Mouse (Mus musculus) embryonic facial prominence, embryonic 10.5 days (tissue): Measurements from ENCODE around the gene Chrna1. TPM values are rescaled to one million over a fixed set of nuclear protein-coding genes. Genes with fewer than 3 reads are reported as not detected.

Source experiments
- DNase-seq: peaks from one replicate; pipeline ENCODE4 v3.0.0-alpha.2; 2017; ENCODE audit warnings: low spot score
- H3K27ac ChIP-seq: fragments of 300-500 bp; sonication (generic); replicated peaks from 2 replicates; pipeline ENCODE4 v1.5.1; 2016; ENCODE audit warnings: mild to moderate bottlenecking
- H3K27me3 ChIP-seq: fragments of 300-500 bp; sonication (generic); replicated peaks from 2 replicates; pipeline ENCODE4 v1.6.1; 2016; ENCODE audit warnings: low read depth, mild to moderate bottlenecking; ENCODE audit not compliant: poor library complexity, severe bottlenecking
- H3K36me3 ChIP-seq: fragments of 300-500 bp; sonication (generic); replicated peaks from 2 replicates; pipeline ENCODE4 v1.6.1; 2016; ENCODE audit warnings: mild to moderate bottlenecking, moderate library complexity
- H3K4me1 ChIP-seq: fragments of 300-500 bp; sonication (generic); 2 replicates; pipeline ENCODE4 v1.6.1; 2016
- H3K4me3 ChIP-seq: fragments of 300-500 bp; sonication (generic); 2 replicates; pipeline ENCODE4 v1.5.1; 2016; ENCODE audit warnings: mild to moderate bottlenecking, moderate library complexity
- H3K9me3 ChIP-seq: fragments of 300-500 bp; sonication (generic); 2 replicates; pipeline ENCODE4 v1.6.1; 2016; ENCODE audit warnings: mild to moderate bottlenecking
- WGBS: fragments of 180-500 bp; shearing (Covaris S2); methylation state at CpG from one replicate; pipeline ENCODE4 v1.1.7; 2016; 5-methylcytosine and 5-hydroxymethylcytosine counted together
- polyA plus RNA-seq: library from polyadenylated mRNA; unstranded; fragments of >200 nt; fragmentation: Nextera tagmentation; extraction: Ambion mirVana; gene quantifications from 2 replicates; pipeline ENCODE4 v1.2.1, GENCODE M21; 2016

The Chrna1 gene
- polyA plus RNA-seq, 1 experiment from 2014 or later: 0.80 TPM

DNA sequence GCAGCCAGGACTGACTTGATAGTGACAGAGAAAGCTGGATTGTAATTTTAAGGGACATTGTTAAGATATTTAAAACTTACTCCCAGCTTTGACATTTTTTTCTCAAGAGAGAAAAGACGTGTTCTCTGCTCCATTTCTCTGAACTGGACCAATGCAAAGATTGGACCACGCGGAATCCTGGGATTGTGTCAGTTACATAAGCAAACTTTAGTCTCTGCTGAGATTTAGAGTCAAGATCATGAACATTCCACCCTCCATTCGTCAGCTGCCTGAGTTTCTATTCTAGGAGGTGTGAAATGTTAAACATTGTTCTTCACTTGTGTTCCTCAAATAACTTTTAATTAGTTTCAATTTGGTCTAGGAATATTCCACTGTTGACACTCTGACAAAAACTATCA, 7.0 kb upstream of the Chrna1 start:
- no peak for DNase-seq
- H3K4me3 ChIP-seq: no peak overlapping the region
- H3K4me1 ChIP-seq: peaks cover 57% of the 10 kb centered on the region
- no peak overlapping the region for H3K27ac ChIP-seq
- WGBS: 57% methylated on average over 4 of the region's 4 CpGs
- H3K9me3 ChIP-seq: no peaks in the 10 kb centered on the region
- peaks cover 17% of the 10 kb centered on the region; the same call in 1 of the 2 replicates for H3K27me3 ChIP-seq
- H3K36me3 ChIP-seq: no peaks in the 10 kb centered on the region

- Histone ChIP-seq H3K27ac (no peak overlapping the region), H3K27me3 (peaks cover 13% of the 10 kb centered on the region; the same call in 1 of the 2 replicates), H3K4me1 (peaks cover 53% of the 10 kb centered on the region), H3K9me3 (no peaks in the 10 kb centered on the region), H3K36me3 (no peaks in the 10 kb centered on the region), H3K4me3 (no peak overlapping the region)
- DNase-seq: no peak
- 52% methylated on average over 10 of the region's 10 CpGs for WGBS
Observed at GRCm38 (mm10) chr2:73586392-73587108, 6.4 kb upstream of the Chrna1 start.

DNA sequence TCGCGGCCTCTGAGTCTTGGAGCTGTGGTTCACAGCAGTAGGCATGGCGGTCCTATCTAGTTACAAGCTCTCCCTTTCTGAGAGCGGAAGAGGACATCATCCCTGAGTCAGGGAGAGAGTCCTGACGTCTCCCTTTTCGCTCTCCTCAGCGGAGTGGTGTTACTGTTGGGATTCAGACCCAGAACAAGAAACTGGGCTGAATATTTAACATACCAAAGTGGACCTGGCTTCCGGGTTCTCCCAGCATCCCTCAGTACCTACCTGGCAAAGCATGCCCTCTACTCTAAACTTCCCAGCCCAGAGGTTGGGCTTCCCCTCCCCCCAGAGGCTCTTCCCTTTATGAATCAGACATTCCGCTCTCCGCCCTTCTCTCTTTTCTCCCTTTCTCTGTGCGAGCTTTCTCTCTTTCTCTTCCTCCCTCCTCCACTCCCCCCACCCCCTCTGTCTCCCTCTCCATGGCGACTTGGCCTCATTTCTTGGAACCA, 5.3 kb upstream of the Chrna1 start:
- DNase-seq: no peak
- peak overlapping the region; percentile 58 for H3K27ac ChIP-seq

GRCm38 (mm10) chr2:73584645-73585346, 4.7 kb upstream of the Chrna1 start:
- peak overlapping the region; percentile 59 for H3K4me3 ChIP-seq
- H3K4me1 ChIP-seq: peaks cover 42% of the 10 kb centered on the region
- peak overlapping the region; percentile 58 for H3K27ac ChIP-seq
- H3K36me3 ChIP-seq: no peaks in the 10 kb centered on the region
- peak; percentile 90 for DNase-seq
- 2% methylated on average over 18 of the region's 18 CpGs for WGBS
- H3K9me3 ChIP-seq: no peaks in the 10 kb centered on the region
- peaks cover 13% of the 10 kb centered on the region; the same call in 1 of the 2 replicates for H3K27me3 ChIP-seq

More for the DNA sequence above, 5.3 kb upstream of the Chrna1 start:
- Histone ChIP-seq H3K27me3 (peaks cover 13% of the 10 kb centered on the region; the same call in 1 of the 2 replicates), H3K4me3 (peak overlapping the region; percentile 59), H3K9me3 (no peaks in the 10 kb centered on the region), H3K36me3 (no peaks in the 10 kb centered on the region), H3K4me1 (peaks cover 48% of the 10 kb centered on the region)
- 17% methylated on average over 12 of the region's 12 CpGs for WGBS

DNA sequence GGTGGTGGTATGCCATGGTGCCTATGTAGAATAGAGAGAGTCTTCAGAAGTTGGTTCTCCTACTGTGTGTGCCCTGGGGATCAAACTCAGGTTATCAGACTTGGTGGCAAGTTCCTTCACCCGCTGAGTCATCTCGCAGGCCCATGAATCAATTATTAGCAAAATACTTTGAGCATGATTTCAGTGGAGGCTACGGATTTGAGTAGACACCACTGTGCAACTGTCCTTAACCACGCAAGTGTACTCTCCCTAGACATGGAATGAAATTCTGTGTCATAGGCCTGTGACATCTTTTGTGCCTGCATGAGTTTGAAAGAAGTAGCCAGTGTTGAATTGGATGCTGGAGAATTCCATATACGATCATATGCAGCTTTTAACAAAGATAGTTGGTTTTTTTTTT, 582 bp upstream of the Chrna1 start:
- Histone ChIP-seq H3K4me1 (peaks cover 23% of the 10 kb centered on the region), H3K27me3 (peaks cover 3% of the 10 kb centered on the region; the same call in 1 of the 2 replicates), H3K9me3 (no peaks in the 10 kb centered on the region), H3K36me3 (no peaks in the 10 kb centered on the region), H3K4me3 (no peak overlapping the region), H3K27ac (no peak overlapping the region)
- no peak for DNase-seq
- WGBS: 92% methylated on average over 5 of the region's 5 CpGs

GRCm38 (mm10) chr2:73579168-73579567, 970 bp downstream of the Chrna1 start:
- Histone ChIP-seq H3K27ac (no peak overlapping the region), H3K9me3 (no peaks in the 10 kb centered on the region), H3K4me3 (no peak overlapping the region), H3K4me1 (peaks cover 16% of the 10 kb centered on the region), H3K36me3 (no peaks in the 10 kb centered on the region), H3K27me3 (0 out of 2 replicates have a peak, but pooled peaks cover 3% of the 10 kb centered on the region)
- no peak for DNase-seq
- 49% methylated on average over 5 of the region's 5 CpGs for WGBS

DNA sequence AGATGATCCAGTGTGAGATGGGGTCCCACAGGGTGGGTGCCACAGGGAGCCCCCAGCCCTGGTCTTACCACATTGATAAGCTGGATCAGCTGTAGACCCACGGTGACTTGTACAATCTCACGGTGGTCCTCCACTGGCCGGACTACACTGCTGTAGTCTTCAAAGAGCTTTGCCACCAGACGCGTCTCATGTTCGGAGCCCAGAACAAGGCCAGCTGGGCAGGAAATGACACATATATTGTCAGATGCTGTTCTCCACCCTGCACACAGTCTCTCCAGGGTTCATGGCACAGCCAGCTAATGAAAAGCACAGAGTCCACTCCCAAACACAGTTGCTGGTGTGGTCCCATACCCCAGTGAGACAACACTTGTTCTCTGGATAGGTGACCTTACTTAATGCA, 5.7 kb downstream of the Chrna1 start:
- H3K9me3 ChIP-seq: no peaks in the 10 kb centered on the region
- H3K36me3 ChIP-seq: no peaks in the 10 kb centered on the region
- H3K27ac ChIP-seq: no peak overlapping the region
- DNase-seq: no peak
- no peak overlapping the region for H3K4me3 ChIP-seq
- peaks cover 29% of the 10 kb centered on the region for H3K4me1 ChIP-seq
- 87% methylated on average over 6 of the region's 6 CpGs for WGBS
- no peaks in the 10 kb centered on the region for H3K27me3 ChIP-seq

DNA sequence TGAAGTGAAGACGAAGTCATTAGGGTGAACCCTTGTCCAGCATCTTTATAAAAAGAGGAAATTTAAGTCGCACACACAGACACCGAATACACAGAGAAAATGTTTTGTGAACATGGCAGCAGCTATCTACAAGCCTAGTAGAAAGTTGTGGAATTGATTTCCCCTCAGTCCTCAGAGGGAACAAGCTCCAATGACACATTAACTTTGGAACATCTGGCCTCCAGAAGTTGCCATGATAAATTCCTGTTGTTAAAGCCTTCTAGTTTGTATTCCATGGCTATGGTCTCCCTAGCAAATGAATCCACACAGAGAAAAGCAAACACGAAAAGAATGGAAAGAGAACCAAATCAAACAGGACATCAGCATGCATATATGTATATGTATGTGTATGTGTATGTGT, 6.6 kb downstream of the Chrna1 start:
- Histone ChIP-seq H3K27ac (peak overlapping the region; percentile 81; the same call in 1 of the 2 replicates), H3K27me3 (no peaks in the 10 kb centered on the region), H3K4me1 (peaks cover 25% of the 10 kb centered on the region), H3K36me3 (no peaks in the 10 kb centered on the region), H3K9me3 (no peaks in the 10 kb centered on the region), H3K4me3 (no peak overlapping the region)
- no peak for DNase-seq
- WGBS: 75% methylated on average over 4 of the region's 4 CpGs

GRCm38 (mm10) chr2:73572539-73573372, 7.4 kb downstream of the Chrna1 start:
- H3K27me3 ChIP-seq: 0 out of 2 replicates have a peak, but pooled peaks cover 4% of the 10 kb centered on the region
- H3K9me3 ChIP-seq: no peaks in the 10 kb centered on the region
- no peaks in the 10 kb centered on the region for H3K36me3 ChIP-seq
- peak overlapping the region; percentile 53 for H3K4me3 ChIP-seq
- peaks cover 25% of the 10 kb centered on the region for H3K4me1 ChIP-seq
- peak overlapping the region; percentile 81 for H3K27ac ChIP-seq
- 18% methylated on average over 23 of the region's 23 CpGs for WGBS
- peak; percentile 91 for DNase-seq

DNA sequence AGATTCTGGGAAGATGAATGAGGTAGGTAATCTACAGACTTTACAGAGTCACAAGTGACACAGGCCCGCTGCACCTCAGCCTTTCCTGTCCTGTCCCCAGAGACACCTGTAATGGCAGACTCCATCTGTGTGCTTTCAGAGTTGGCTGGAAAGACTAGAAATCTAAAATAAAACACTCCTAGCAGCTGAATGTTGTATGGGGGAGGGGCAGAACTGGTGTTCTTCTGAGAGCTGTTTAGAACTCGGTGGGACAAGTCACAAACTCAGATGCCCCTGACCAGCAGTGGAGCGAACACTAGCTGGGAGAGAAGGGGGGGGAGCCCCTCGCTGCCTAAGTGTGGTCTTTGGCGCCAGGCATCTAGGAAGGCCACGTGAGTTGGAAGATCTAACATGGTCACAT, 8.2 kb downstream of the Chrna1 start:
- Histone ChIP-seq H3K27ac (peak overlapping the region; percentile 81; the same call in 1 of the 2 replicates), H3K27me3 (0 out of 2 replicates have a peak, but pooled peaks cover 5% of the 10 kb centered on the region), H3K4me1 (peaks cover 30% of the 10 kb centered on the region), H3K4me3 (no peak overlapping the region), H3K36me3 (no peaks in the 10 kb centered on the region), H3K9me3 (no peaks in the 10 kb centered on the region)
- WGBS: 51% methylated on average over 6 of the region's 6 CpGs
- DNase-seq: no peak

DNA sequence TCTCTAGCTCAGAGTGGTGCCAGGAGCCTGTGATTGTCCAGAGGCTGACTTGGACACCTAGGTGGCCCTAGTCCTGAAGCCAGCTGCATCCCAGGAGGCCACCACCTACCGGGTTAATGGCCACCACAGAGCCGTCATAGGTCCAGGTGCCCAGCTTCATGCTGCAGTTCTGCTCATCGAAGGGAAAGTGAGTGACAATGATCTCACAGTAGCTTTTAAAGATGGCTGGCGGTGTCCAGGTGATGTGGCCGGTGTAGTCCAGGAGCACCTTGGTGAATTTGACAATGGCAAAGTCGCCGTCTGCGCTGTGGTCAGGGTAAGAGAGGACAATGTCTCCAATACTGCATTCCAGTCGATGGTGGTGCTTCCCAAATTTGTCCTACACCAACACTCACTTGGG, 8.8 kb downstream of the Chrna1 start:
- no peak overlapping the region for H3K27ac ChIP-seq
- no peak overlapping the region for H3K4me3 ChIP-seq
- no peak for DNase-seq
- H3K9me3 ChIP-seq: no peaks in the 10 kb centered on the region
- no peaks in the 10 kb centered on the region for H3K36me3 ChIP-seq
- H3K4me1 ChIP-seq: peaks cover 34% of the 10 kb centered on the region
- WGBS: 95% methylated on average over 9 of the region's 9 CpGs
- H3K27me3 ChIP-seq: 0 out of 2 replicates have a peak, but pooled peaks cover 5% of the 10 kb centered on the region
